Mouse (Mus musculus) fibroblast of lung, adult 2 months (primary cell): Measurements from ENCODE around the gene Hspa2.
"Not testable (repeated sequence)": the region's sequence is repeated elsewhere in the genome, so short reads cannot be mapped to it uniquely, and the experiment has no call there.

Experiments
- DNase-seq: peaks from one replicate; pipeline ENCODE4 v3.0.0-alpha.2; 2011; ENCODE audit warnings: low read depth

The Hspa2 gene

GRCm38 (mm10) chr12:76434111-76434510, 30.1 kb downstream of the Hspa2 start:
- DNase-seq = no peak

DNA sequence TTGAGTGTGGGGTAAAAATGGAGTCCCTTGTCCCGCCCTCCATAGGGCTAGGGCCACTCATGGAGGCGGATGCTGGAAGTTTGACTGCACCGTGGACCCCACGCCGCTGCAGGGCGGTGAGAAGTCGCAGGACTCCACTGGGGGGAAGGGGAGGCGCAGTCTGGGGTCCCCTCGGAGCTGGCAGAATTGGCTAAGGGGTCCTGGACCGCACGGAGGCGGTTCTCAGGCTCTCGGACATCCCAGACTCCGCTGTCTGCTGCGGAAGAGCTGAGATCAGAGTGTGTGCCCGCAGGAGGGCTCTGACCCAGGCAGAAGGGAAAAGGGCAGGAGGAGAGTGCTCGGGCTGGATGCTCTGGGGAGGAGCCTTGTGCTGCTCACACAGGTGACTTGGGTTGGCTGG, 31.1 kb downstream of the Hspa2 start:
- DNase-seq = no peak

DNA sequence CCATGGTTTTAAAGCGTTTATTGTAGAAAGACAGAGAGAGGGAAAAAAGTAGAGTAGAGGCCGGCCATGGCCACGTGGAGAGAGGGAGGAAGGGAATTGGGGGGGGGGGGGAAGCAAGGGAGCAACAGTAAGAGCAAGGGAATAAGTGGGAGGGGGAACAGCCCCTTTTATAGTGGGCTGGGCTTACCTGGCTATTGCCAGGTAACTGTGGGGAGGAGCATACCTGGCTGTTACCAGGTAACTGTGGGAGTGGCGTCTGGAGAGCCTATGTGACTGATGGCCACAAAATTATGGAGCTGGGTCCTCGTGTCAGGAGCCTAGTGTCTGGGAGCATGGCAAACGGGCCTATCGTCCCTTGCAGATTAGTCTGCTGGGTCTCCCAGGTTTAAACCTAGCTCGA, 31.6 kb downstream of the Hspa2 start:
- no peak for DNase-seq

DNA sequence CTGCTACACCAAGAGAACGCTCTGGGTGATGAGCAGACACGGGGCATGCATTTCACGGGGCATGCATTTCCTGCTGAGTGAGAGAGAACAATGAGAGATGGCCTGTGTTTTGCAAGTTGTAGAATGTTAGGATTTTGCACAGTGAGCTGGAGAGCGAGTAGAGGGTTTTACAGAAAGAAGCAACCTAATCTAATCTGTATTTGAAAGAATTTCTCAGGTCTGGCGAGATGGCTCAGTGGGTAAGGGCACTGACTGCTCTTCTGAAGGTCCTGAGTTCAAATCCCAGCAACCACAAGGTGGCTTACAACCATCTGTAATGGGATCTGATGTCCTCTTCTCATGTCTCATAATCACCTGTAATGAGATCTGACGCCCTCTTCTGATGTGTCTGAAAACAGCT, 39.5 kb downstream of the Hspa2 start:
- DNase-seq = not testable (repeated sequence)

DNA sequence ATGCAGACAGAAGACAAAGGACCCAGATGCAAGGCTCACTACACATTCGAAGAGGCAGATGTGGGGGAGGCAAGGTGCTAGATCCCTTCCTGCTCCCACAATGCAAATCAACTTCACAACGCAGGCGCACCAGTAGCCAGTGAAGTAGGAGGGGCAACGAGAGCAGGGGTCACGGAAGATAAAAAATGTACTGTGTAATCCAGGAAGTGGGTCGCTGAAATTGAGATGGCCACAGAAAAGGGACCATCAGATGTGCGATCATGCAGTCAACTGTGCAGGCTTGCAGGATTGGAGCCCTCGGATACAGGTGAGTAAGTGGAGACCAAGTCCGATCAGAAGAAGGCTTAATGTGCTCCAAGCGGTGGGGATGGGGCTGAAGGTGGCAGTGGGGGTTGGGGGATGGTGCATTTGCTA, 40.4 kb downstream of the Hspa2 start:
- DNase-seq = no peak

DNA sequence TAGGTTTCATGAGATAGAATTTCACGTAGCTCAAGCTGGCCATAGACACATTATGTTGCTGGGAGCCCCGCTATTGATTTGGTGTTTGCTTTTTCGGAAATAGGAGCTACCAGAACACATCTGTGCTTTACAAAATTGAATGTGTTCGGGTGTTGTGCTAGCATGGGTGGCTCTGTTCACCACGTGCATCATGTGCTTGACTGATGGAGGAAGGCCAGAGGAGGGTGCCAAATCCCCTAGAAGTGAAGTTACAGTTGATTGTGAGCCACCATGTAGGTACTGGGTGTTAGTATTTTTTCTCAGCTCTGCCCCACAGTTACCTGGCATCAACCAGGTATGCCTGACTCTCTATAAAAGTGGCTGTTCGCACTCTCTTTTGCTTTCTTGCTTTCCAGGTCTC, 40.9 kb downstream of the Hspa2 start:
- no peak for DNase-seq

DNA sequence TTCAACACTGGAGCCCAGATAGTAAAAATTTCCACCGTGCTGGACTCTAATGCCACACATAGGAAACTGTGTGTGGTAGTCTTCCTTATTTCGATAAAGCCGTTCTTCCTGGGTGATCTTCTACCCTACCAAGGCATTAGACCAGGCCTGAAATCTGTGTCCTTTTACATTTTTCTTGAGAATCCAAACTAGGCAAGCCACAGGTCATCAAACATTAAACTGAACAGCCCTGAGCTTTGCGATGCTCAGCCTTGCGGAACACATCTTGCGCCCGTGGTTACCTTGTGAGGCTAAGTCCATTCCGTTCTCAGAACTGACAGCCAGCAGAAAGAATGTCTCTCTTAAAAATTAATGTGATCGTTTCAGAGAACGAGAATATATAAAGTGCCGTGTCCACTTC, 42.2 kb downstream of the Hspa2 start:
- DNase-seq = no peak

DNA sequence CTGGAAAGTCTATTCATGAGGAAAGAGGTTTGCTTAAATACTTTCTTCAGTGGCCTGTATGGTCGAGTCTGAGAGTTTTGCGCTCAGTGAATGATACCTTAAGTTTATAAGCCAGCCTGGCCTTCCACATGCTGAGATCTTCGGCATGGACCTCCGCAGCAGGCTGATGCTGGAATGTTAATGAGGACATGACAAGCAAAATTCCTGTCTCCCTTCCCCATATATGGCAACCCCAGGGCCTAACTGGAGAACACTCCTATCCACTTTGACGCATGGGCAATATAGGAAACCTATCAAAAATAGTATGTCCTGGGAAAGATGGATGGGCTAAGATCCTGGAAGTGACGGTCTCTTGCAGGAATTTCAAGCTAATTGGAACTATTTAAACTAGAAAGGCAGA, 44.2 kb downstream of the Hspa2 start:
- DNase-seq = no peak

DNA sequence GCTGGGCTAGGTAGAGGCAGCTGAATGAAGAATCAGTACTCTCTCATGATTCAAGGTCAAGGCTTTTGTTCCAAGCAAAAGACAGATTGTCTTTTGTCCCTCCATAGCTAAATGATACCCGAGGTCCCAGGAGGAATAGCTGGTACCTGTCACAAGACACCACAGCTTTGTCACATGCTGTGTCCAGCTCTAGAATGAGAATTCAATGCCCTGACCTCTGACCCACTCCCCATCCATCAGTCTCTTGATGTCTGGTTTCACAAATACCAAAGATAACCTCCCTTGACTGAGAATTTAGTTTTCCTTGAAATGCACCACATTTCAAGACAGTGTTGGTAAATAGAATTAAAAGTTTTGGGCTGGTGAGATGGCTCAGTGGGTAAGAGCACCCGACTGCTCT, 48.2 kb downstream of the Hspa2 start:
- DNase-seq = no peak
